Mouse (Mus musculus): ENCODE results near the gene Olfr1046. TPM values are rescaled to one million over a fixed set of nuclear protein-coding genes. Genes with fewer than 3 reads are reported as not detected.
"Not testable (repeated sequence)": the region's sequence is repeated elsewhere in the genome, so short reads cannot be mapped to it uniquely, and the experiment has no call there.

The Olfr1046 gene
- not detected in 2 replicates for polyA plus RNA-seq (2015; fragmentation: Nextera tagmentation; extraction: Ambion mirVana)

DNA sequence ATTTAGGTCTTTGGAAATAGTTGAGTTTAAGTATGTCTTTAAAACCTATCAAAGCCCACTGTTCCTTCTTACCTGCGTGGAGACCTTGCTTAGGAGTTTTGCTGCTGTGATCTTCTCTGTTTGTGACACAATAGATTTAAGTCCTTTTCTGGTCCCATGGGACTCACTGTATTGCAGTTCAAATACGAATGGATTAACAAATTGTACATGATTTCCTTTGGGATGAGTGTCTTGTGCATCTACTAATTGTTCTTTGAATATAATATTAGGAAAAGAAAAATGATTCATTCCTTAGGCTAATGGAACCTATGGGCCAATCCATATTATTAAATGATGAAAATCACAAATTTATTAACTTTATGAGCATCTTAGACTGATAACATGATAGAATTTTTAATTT lies at the start of gene Olfr1046:
Gene Olfr1046 (minus strand): TSS at position 101 of the 400 bp plus-strand sequence.
- Histone ChIP-seq H3K9me3 (ENCODE audit: low read length) (no peaks in the 10 kb centered on the region), H3K36me3 (ENCODE audit: insufficient read depth, low read length) (no peaks in the 10 kb centered on the region), H3K27ac (ENCODE audit: low read length) (no peak within 1 kb of the TSS), H3K4me3 (ENCODE audit: low read depth, low read length) (no peak within 1 kb of the TSS), H3K4me1 (ENCODE audit: insufficient read depth, low read depth, low read length) (no peaks in the 10 kb centered on the region), H3K9ac (replicated peaks; ENCODE audit: low read depth) (no peak within 1 kb of the TSS), H3K27me3 (replicated peaks; ENCODE audit: insufficient read depth, low read length) (no peaks in the 10 kb centered on the region), H3K4me2 (replicated peaks; ENCODE audit: low read depth, low read length) (no peak within 1 kb of the TSS)
- TF ChIP-seq CTCF (IDR thresholded peaks at IDR 0.05) (no peak), EP300 (IDR thresholded peaks at IDR 0.05) (no peak)
- 59% methylated on average over 2 of the region's 2 CpGs for WGBS
- ATAC-seq (no peak), DNase-seq (ENCODE audit: low spot score) (no peak)

DNA sequence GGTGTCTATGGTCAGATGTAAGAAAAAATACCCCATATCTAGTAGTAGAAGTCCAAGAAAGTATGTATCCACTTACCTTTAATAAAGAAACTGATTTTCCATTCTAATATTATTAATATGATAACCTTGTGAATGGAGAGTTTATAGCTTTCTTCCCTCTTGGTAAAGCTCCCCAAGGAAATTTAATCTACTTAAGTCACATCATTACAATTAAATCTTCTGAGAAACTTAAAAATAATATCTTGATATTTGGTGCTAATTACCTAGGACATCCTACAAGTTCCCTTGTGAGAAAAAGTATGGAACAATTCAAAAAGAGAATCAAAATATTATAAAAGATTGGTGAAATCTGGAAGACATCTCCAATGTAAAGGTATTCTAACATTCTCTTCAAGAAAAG lies 39.1 kb upstream of the Olfr1046 start, which contains the start of gene Olfr1049:
Gene Olfr1049 (minus strand): TSS at position 101 of the 400 bp plus-strand sequence.
- H3K4me1 ChIP-seq (ENCODE audit: insufficient read depth, low read depth, low read length); ATAC-seq; H3K9me3 ChIP-seq (ENCODE audit: low read length); DNase-seq (ENCODE audit: low spot score); H3K4me3 ChIP-seq (ENCODE audit: low read depth, low read length); H3K27ac ChIP-seq (ENCODE audit: low read length); H3K36me3 ChIP-seq (ENCODE audit: insufficient read depth, low read length); H3K27me3 ChIP-seq (replicated peaks; ENCODE audit: insufficient read depth, low read length); H3K4me2 ChIP-seq (replicated peaks; ENCODE audit: low read depth, low read length); H3K9ac ChIP-seq (replicated peaks; ENCODE audit: low read depth): not testable (repeated sequence)

DNA sequence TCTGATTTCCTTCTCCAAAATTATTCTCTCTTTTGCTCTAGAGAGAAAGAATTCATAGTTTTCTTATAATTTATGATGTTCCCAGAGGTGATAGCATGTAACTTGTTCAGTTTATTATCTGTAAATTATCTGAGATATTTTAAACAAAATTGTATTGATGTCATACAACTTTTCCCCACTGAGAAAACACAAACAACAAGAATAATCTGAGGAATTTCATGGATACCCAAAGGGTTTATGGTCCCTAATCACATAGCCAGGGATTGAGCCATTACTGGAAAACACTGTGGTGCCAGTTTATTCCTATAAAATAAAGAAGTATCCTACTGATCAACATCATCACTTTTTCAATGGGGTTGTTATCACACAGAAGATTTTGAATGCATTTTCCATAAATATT lies 21.1 kb upstream of the Olfr1046 start, which contains the start of gene Olfr1048:
Gene Olfr1048 (minus strand): TSS at position 101 of the 400 bp plus-strand sequence.
- DNase-seq (ENCODE audit: low spot score) (no peak), ATAC-seq (no peak)

DNA sequence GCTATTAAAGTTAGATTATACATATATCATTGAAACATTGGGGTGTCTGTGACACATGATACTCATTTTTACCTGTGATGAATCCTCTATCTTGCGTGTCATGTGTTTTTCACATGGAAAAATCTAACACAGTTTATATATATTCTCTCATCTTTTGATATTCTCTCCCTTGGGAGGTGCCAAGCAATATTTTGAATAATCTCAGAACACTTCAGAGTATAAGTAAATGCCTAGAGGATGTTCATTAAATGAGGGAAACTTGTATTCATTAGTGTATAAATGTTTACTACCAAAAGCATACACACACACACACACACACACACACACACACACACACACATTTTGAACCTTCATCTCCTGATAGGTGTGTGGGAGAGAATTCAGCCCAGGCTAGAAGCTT lies 12.2 kb upstream of the Olfr1046 start, which contains the start of gene Olfr1047:
Gene Olfr1047 (minus strand): TSS at position 101 of the 400 bp plus-strand sequence.
- WGBS = 87% methylated on average over 1 of the region's 1 CpGs
- Histone ChIP-seq H3K4me3 (ENCODE audit: low read depth, low read length) (no peak within 1 kb of the TSS), H3K9ac (replicated peaks; ENCODE audit: low read depth) (no peak within 1 kb of the TSS), H3K27me3 (replicated peaks; ENCODE audit: insufficient read depth, low read length) (no peaks in the 10 kb centered on the region), H3K4me1 (ENCODE audit: insufficient read depth, low read depth, low read length) (no peaks in the 10 kb centered on the region), H3K9me3 (ENCODE audit: low read length) (no peaks in the 10 kb centered on the region), H3K4me2 (replicated peaks; ENCODE audit: low read depth, low read length) (no peak within 1 kb of the TSS), H3K36me3 (ENCODE audit: insufficient read depth, low read length) (no peaks in the 10 kb centered on the region), H3K27ac (ENCODE audit: low read length) (no peak within 1 kb of the TSS)
- ATAC-seq = no peak
- TF ChIP-seq EP300 (IDR thresholded peaks at IDR 0.05) (no peak), CTCF (IDR thresholded peaks at IDR 0.05) (no peak)
- no peak for DNase-seq (ENCODE audit: low spot score)

More for the DNA sequence above, 21.1 kb upstream of the Olfr1046 start, which contains the start of gene Olfr1048:
- Histone ChIP-seq H3K27ac (ENCODE audit: low read length) (no peak within 1 kb of the TSS), H3K9me3 (ENCODE audit: low read length) (no peaks in the 10 kb centered on the region), H3K27me3 (replicated peaks; ENCODE audit: insufficient read depth, low read length) (no peaks in the 10 kb centered on the region), H3K4me1 (ENCODE audit: insufficient read depth, low read depth, low read length) (no peaks in the 10 kb centered on the region), H3K36me3 (ENCODE audit: insufficient read depth, low read length) (no peaks in the 10 kb centered on the region), H3K9ac (replicated peaks; ENCODE audit: low read depth) (no peak within 1 kb of the TSS), H3K4me3 (ENCODE audit: low read depth, low read length) (no peak within 1 kb of the TSS), H3K4me2 (replicated peaks; ENCODE audit: low read depth, low read length) (no peak within 1 kb of the TSS)
- TF ChIP-seq EP300 (IDR thresholded peaks at IDR 0.05) (no peak), CTCF (IDR thresholded peaks at IDR 0.05) (no peak)

DNA sequence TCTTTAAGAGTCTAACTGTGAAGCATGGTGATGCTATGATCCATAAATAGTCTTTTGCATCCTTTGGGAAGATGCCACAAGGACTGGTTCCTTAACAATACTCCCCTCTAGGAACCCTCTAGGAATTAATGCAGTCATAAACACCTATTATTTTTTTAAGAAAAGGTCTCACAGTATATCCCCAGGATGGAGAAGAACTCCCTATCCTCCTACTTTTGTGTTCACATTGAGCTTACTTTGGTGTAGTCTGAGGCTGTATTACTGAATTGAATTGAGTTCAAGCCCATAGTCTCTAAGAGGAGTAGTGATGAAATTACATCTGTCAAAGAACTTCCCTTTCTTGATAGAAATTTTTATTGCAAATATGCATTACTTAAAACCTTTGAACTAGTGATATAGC lies 16.2 kb downstream of the Olfr1046 start, which contains the start of gene Olfr1045:
Gene Olfr1045 (minus strand): TSS at position 101 of the 400 bp plus-strand sequence.
- Histone ChIP-seq H3K27me3 (replicated peaks; ENCODE audit: insufficient read depth, low read length) (no peaks in the 10 kb centered on the region), H3K36me3 (ENCODE audit: insufficient read depth, low read length) (no peaks in the 10 kb centered on the region), H3K4me1 (ENCODE audit: insufficient read depth, low read depth, low read length) (no peaks in the 10 kb centered on the region), H3K4me2 (replicated peaks; ENCODE audit: low read depth, low read length) (no peak within 1 kb of the TSS), H3K27ac (ENCODE audit: low read length) (no peak within 1 kb of the TSS), H3K9ac (replicated peaks; ENCODE audit: low read depth) (no peak within 1 kb of the TSS), H3K9me3 (ENCODE audit: low read length) (no peaks in the 10 kb centered on the region), H3K4me3 (ENCODE audit: low read depth, low read length) (no peak within 1 kb of the TSS)
- DNase-seq (ENCODE audit: low spot score) (no peak), ATAC-seq (no peak)
- TF ChIP-seq CTCF (IDR thresholded peaks at IDR 0.05) (no peak), EP300 (IDR thresholded peaks at IDR 0.05) (no peak)

DNA sequence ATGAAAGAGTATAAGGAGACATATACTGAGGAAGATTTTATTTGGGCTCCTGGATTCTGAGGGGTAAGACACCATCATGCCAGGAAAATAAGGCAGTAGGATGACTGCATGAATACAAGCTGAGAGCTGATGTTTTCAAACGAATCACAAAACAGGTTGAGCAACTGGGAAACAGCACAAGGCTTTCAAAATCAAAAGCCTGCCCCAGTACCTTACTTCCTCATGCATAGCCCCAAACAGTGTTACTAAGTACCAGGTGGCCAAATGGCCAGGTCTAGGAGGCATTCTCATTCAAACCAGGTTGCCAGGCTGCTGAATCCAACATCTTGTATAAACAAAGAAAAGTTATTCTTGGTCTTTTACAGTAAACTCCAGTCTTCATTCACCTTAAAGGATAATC lies 23.3 kb downstream of the Olfr1046 start:
- Histone ChIP-seq H3K9me3 (ENCODE audit: low read length) (no peaks in the 10 kb centered on the region), H3K27ac (ENCODE audit: low read length) (no peak overlapping the region), H3K4me1 (ENCODE audit: insufficient read depth, low read depth, low read length) (no peaks in the 10 kb centered on the region), H3K27me3 (replicated peaks; ENCODE audit: insufficient read depth, low read length) (no peaks in the 10 kb centered on the region), H3K9ac (replicated peaks; ENCODE audit: low read depth) (no peak overlapping the region), H3K4me2 (replicated peaks; ENCODE audit: low read depth, low read length) (no peak overlapping the region), H3K36me3 (ENCODE audit: insufficient read depth, low read length) (no peaks in the 10 kb centered on the region), H3K4me3 (ENCODE audit: low read depth, low read length) (no peak overlapping the region)
- whole genome bisulfite sequencing = 33% methylated on average over 1 of the region's 1 CpGs
- DNase-seq (ENCODE audit: low spot score) (no peak), ATAC-seq (no peak)
- TF ChIP-seq EP300 (IDR thresholded peaks at IDR 0.05) = no peak
- no peak for TF ChIP-seq CTCF (IDR thresholded peaks at IDR 0.05)

DNA sequence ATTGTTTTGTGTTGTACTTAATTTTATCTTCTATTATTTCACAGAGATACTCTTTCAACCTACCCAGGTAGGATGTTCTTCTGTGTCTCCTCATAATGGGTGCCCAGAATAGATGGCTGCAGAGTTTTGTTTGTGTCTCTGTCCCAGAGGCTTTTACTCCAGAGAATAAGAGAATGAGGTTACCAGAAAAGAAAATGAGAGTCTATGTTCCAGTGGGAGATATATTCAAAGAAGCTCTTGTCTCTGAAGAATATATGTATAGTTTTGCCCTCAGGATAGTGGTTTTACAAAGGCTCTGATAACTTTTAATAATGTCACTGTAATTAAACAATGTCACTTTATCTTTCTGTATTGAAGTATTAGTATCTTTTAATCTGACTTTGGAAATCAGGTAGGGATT lies 33.5 kb downstream of the Olfr1046 start, which contains the start of gene Olfr52:
Gene Olfr52 (minus strand): TSS at position 101 of the 400 bp plus-strand sequence.
- no peak within 1 kb of the TSS for H3K27ac ChIP-seq (ENCODE audit: low read length)
- H3K4me1 ChIP-seq (ENCODE audit: insufficient read depth, low read depth, low read length) = no peaks in the 10 kb centered on the region
- H3K4me2 ChIP-seq (replicated peaks; ENCODE audit: low read depth, low read length) = no peak within 1 kb of the TSS
- TF ChIP-seq CTCF (IDR thresholded peaks at IDR 0.05) = no peak
- no peak for TF ChIP-seq EP300 (IDR thresholded peaks at IDR 0.05)
- no peak within 1 kb of the TSS for H3K4me3 ChIP-seq (ENCODE audit: low read depth, low read length)
- no peak for ATAC-seq
- no peak for DNase-seq (ENCODE audit: low spot score)
- no peak within 1 kb of the TSS for H3K9ac ChIP-seq (replicated peaks; ENCODE audit: low read depth)
- no peaks in the 10 kb centered on the region for H3K27me3 ChIP-seq (replicated peaks; ENCODE audit: insufficient read depth, low read length)
- no peaks in the 10 kb centered on the region for H3K9me3 ChIP-seq (ENCODE audit: low read length)
- H3K36me3 ChIP-seq (ENCODE audit: insufficient read depth, low read length) = no peaks in the 10 kb centered on the region

All from lung, postnatal 0 days (tissue).